Mouse (Mus musculus) gastrocnemius, postnatal 10 days (tissue): Measurements from ENCODE around the gene Vax1. TPM values are rescaled to one million over a fixed set of nuclear protein-coding genes. Genes with fewer than 3 reads are reported as not detected.

ENCODE experiments used
- DNase-seq: peaks from one replicate; pipeline ENCODE4 v3.0.0; 2021; ENCODE audit warnings: mixed read lengths
- long read RNA-seq, 2 experiments: library from polyadenylated mRNA; stranded (forward); transcript quantifications; one replicate each; pipeline ENCODE4 v2.0.0; 2021
- total RNA-seq, 2 experiments: library from RNA; stranded (reverse); gene quantifications; 2 replicates each; pipeline ENCODE4 v1.2.3; 2021

Gene Vax1
- not detected for total RNA-seq
- long read RNA-seq, experiment 1 = 0 reads
- long read RNA-seq, experiment 2 = 0 reads

DNA sequence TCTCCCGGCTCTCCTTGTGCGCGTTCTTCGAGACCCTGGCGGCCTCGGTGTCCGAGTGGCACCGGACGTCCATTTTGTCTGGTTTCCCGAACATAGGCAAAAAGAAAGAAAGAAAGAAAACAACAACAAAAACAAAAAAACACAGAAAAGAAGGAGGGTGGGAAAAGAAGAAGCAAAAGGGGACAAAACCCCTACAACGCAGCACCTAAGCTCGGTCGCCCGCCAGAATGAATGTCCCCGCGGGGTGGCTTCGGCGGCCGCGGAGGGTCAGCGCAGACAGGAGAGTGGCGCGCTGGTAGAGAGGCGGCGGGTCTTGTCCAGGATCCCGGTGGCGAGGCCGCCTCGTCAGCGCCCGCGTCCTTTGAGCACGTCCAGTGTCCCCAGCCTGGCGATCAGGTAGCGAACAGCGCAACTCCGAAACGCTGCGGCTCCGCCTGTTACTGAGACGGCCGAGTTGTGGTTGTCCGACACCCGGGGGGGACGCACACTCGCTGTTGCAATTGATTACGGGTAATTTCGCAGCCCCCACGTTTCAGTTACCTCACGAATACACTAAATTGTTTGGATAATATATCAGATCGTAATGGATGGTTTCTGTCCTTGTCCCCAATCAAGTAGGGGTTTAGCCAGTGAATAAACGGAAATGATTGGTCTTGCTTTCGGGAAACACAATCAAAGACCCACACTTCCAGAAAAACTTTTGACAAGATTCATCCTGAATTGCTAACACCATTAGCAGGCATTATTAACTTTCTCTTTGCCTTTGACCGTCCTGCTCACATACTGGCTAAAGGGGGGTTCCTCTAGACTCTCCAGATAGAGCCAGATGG lies at the start of gene Vax1:
Vax1 (minus strand) TSS at position 121 of the 830 bp plus-strand sequence.
- DNase-seq = no peak

DNA sequence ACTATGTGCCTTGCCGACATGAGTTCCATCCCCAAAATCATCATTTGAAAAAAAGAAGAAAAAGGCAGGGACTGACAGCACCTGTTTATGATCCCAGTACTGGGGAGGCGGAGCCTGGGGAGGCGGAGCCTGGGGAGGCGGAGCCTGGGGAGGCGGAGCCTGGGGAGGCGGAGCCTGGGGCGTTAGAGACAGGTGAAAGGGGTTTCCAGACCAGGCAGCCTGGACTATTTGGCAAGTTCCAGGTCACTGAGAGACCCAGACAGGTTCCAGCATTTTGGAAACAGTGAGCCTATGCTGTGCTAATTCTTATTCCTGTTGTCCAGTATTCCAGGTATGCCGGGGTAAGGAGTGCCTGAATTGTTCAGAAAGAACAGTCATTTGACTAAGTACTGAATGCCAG lies 49.1 kb upstream of the Vax1 start, which contains the start of gene Kcnk18:
Kcnk18 (plus strand) TSS at position 224 of the 400 bp plus-strand sequence.
- no peak for DNase-seq

DNA sequence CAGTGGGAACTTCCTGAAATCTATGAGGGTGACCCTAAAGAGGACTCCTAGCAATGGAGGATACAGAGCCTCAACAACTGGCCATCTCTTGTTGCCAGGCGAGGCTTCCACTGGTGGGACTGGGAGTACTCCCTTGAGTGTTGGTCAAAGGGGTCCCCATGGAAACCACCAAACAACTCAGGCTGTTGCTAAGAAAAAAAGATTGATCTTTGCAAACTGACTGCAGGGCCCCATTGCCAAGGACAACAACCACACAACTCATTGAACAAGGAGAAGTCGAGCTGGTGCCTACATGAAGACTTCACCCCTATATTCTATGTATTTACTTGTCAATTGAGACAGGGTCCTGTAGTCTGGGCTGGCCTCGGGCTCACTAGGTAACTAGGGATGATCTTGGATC lies 47.0 kb upstream of the Vax1 start:
- no peak for DNase-seq

DNA sequence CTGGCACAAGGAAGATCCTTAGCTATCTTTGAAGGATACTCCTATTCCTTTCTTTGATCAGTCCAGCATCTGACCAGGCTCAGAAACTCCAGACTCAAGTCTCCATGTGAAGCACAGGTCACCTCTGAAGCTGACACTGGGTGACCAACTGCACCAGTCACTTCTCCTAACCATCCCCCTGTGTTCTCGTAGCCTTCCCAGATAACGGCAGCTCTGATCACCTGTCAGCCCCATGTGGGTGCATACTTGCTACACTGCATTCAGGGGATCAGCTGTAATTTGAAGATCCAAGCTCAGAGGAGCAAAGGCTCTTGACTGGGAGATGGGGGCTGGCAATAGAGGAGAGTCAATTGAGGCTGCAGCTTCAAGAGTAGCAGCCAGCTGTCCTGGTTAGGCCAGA lies 39.1 kb upstream of the Vax1 start:
- DNase-seq = no peak

DNA sequence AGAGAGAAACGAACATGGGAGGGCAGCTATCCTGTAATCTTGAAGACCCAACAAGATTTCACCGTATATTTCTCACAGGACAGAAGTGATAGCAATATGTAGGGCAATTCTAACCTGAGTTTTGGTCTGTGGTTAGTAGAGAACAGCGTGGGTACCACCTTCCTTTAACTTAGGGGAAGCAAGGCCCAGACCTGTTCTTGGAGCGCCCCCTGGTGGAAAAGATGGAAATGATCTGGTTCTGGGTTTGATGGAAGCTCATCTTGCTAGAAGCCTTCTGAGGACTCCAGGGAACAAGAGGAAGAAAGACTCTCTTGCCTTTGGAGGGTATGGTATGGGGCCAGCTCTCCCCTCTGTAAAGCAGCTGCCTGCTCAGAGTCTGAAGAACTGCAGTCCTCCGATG lies 38.6 kb upstream of the Vax1 start:
- peak; percentile 66 for DNase-seq

DNA sequence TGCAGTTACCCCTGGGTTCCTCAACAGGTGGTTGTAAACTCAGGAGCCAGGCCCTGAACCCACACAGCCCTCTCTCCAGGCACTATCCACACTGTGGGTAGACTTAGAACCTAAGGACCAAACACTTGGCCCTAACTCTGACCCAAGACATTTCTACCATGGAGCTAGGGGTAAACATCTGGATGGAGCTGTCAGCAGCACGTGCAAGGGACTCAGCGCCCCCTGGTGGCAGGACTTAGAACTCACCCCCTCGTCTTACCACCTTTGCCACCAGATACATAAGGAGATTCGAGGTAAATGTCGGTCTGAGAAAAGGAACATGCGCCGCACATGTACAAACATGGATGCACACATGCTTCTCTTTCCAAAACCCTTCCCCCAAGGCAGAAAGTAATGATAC lies 28.3 kb upstream of the Vax1 start:
- peak; percentile 74 for DNase-seq

DNA sequence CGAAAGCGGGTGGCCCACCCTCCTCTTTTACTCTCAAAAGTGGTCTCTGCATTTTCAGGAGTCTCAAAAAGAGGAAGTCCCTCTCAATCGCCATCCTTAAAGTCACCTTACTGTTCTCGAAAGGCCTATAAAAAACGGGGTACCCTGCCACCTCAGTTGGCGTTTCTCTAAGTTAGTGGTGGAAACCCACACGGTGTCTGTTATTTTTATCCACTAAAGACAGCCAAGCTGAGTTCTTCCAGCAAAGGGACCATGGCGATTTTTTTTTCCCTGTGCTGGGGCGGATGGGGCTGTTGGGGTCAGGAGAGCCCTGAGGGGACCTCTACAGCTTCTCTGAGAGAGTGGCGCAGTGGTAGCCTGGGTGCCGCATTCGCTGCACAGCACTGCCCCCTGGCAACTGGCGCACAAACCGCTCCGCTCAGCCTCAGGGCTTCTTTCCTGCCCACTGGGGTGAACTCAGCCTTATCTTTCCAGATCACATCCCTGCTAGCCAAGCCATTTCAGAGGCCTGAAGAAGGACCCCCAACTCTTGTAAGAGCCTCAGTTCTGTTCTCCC lies 26.3 kb upstream of the Vax1 start:
- peak; percentile 46 for DNase-seq

DNA sequence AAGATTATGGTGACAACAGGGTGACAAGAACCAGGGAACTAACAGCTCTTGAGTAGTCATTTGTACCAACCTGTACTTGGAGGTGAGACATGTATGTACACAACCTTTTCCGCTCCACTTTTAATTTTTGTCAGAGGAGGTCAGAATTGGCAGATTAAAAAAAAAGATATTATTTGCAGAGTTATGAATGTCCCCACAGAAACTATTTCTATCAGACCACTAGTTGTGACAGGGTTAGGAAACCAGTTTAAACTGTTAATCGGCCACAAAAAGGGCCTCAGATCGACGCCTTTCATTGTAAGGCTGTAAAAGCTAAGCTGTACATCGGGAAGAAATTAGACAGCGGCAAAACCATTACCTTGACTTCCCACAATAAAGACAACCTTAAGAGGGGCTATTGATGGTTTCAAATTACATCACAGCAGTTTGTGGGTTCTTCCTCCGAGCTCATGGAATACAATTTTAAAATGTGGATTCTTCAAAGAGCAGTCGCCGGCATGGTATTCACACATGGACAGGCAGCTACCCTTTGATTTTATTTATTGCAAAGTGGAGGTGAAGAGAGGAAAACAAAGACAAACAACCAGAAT lies 25.4 kb upstream of the Vax1 start:
- no peak for DNase-seq

DNA sequence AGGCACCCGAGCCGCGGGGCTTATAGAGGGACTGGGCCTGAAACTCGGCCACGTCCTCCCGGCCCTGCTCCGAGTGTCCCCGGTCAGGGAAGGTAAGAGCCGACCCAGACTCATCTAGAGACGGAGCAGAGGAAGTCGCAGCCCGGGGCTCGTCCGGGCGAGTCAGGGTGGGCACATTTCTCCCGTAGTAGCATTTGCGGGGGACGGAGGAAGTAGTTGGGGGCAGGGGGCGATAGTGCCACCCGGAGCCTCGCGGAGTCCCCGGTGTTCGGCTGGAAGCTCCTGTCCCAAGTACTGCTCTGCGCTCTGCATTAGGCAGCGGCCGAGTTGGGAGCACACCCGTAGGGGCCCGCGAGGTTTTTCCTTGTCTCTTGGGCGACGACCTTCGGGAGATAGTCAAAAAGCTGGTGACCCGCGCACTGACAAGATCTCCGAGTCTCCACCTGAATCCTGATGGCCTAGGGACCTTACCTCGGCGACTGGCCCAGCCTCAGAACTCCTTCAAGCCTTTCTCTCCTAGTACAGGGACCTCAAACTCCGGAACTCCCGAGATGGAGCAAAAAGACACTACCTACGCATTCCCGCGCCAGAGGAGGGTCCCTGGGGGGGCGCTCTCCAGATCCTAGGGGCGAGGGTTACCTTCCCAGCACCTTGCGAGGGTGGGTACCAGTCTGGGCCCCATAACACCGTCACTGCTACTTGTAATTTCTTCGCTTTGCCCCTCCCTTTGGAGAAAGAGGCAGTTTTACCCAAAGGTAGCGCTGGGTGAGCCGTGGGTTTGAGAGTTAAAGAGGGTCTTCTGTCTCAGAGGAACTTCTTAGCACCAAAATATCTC lies 24.3 kb upstream of the Vax1 start:
- peak; percentile 8 for DNase-seq

DNA sequence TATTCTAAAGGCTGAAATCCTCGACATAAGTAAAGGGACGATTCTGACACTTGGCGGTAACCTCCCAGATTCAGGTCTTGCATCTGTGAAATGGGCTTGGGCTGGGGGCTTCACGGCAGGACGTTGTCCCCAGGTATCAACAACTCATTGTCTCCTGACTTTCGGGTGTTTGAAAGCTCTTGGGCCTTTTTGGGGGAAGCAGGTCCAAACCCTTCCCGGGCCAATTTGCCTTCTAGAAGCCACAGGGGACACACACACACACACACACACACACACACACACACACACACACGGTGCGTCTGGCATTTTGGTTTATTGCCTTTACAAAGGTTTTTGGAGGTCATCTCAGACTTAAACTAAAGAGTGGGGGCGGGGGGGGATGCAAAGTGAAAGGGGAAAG lies 23.6 kb upstream of the Vax1 start:
- no peak for DNase-seq

DNA sequence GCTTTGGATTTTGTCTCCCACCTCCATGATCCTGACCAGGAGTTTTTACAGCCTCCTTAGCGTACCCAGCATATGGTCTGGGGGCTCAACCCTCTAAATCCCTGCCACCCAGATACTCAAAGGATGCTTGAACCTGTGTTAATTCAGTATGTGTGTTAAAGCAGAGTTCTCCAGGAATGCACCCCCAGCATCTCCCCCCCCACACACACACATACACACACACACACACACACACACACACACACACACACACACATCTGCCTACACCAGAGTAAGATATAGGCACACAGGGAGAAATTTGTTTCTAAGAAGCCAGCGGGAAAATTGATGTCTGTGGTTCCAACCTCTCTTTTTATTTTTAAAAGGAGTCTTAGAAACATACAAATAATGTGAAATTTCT lies 22.6 kb upstream of the Vax1 start:
- DNase-seq = no peak

DNA sequence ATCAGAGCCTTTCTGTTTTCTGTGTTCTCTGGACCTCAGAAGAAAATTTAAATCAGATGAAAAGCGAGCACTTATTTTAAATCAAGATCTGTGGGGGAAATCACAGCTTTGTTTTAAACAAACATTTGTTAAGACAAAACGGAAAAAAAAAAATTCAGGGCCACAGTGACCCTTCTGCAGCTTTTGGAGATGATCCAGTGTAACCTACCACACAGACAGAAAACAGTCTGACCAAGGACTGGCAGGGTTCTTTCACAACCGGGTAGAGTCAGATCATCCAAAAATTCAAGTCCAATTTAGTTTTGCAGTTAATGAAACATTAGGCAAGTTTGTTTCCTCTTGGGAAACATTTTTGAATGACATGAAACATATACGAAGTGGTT lies 21.3 kb upstream of the Vax1 start:
- no peak for DNase-seq

DNA sequence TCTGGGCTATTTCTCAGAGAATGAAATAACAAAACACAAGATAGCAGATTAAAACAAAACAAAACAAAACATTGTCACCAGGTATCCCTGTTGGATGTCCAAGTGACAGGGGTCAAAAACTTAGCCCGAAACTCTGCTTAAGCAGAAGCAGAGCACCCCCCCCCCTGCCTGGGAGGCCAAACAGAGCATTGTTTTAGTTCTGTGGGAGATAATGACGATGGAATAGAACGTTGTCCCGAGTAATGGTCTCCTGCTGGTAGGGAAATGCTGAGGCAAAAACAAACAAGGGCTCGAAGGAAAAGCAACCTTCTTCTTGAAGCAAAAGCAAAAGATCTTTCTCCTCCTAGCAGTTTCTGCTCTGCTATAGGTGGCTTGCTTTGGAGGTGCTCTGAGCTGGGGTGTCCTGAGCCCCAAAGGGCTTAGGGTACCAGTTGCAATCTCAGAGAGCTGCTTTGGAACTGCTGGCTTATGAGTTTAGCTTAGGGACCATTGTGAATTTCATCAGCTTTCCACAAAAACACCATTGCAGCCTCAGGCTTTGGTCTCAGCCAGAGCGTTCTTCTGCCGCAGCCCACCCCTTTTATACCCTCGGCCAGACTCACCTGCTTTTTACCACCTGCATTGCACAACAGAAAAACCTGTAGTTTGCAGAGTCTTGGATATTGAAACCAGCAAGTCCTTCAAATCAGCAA lies 20.7 kb upstream of the Vax1 start:
- DNase-seq = no peak

DNA sequence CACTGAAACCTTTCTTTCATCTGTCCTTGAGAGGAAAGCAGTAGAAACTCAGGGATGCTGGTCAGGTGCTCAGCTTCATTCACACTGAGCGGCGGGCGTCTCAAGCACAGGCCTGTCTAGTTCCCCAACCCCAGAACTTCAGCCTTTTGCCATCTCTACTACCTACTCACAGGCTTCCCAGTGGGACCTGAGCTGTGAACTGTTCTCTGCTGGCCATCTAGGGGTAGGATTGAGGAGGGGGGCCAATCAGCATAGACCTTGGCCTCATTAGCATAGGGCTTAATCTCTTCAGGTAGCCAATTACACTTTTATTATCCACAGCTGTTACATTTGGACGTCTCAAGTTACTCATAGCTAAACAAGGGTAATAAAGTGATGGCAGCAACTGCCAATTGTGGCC lies 19.1 kb upstream of the Vax1 start:
- DNase-seq = no peak

DNA sequence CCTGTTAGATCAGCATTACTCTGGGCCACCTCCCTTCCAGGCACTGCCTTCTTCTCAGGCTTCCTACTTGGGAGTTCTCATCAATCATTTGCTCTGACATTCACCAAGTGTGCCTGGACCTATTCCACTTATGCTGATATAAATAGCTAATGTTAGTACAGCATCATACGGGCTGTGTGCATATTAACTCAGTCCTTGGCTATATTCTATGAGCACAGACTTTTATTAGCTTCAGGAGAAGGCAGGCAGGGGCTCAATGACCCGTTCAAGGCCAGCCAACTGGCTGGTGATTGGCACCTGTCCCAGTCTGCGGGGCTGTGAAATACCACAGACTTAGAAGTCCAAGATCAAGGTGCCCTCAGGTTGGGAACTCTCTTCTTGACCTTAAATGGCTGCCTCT lies 14.1 kb upstream of the Vax1 start:
- no peak for DNase-seq

DNA sequence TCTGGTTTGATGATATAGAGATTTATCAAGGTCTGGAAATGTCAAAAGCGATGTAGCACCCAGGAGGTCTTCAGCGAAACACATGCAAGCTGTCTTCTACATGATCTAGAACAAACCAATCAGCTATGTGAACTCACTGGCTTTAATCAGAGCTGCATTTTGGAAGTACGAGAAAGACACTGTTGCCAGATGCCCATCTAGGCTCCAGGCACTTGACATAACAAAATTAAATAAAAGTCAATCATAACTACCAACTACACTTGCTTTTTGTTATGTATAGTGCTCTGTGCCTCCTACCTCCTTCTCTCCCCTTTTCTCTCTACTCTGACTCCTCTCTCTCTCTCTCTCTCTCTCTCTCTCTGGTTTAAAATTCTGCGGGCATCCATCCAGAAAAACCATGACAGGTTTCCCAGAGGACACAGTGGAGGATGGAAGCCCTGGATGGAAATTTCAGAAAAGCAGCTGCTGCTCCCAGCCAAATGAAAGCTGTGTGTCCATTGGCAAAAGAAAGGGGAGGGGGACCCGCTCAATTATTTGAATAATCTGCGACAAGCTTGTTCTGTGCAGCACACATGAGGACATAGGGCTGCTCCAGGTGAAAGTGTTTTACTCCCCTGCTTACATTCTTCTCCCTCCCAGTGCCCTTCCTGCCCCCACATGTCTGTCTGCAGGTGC lies 3.6 kb upstream of the Vax1 start:
- no peak for DNase-seq

DNA sequence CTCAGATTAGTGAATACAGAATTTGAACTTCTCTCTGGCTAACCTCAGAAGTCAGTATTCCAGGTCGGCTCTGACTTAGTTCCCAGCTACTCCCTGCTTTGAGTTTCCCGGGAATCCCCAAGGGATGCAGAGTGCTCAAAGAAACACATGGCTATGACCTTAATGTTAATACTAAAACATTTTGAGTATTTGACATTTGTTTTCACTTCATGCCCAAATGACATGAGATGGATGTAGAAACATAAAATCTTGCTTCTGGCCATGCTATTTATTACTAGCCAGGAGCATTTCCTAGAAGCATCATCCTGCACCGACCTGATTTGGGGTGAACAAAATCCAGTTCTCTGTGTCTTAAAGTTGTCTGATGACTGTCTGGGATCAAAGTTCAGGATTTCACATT lies 2.9 kb upstream of the Vax1 start:
- DNase-seq = no peak

DNA sequence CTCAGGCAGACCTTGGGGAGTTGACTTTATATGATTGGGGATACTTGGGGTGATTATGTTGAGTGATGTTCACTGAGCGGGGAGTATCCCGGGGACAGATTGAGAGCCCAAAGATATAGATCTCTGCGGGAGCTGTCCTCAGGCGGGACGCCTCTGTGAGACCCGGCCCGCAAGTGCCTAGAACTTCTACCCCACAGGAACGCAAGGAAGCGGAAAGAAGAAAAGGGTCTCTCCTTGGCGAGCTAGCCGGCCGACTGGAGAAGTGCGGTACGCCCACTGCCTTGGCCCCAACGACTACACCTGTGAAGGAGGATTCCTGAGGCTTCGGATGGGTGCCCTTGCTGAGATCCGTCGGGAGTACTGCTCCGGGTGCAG lies 2.0 kb upstream of the Vax1 start:
- no peak for DNase-seq

DNA sequence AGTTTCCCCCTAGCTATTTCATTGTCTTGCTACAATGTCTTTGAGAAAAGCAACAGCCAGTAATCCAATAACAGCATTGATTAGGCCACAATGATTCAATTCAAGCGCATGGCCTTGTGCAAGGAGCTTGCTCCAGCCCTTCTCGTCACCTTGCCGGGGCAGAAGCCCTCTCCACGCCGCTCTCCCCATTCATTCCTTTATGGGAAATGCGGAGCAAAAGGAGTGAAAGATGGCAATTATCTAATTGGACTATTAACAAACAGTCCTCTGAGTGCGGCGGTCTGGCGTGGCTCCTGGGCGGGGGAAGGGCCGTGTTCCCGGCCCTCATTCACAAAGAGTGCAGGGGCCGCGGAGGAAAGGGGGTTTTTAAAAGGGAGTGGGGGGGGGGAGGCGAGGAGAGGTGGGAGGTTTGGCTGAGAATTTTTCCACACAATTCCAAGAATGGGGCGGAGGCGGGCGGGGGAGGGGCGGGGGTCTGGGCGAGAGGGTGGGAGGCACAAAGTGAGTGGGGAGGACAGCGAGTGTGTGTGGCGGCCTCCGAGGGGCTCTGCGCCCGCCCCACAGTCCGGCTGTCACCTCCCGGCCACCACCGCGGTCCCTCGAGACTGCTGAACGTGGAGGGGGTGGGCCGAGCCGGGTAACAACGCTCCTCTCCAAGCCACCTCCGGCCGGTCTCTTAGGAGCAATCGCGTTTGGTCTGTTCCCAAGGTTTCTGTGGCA lies 1.5 kb upstream of the Vax1 start:
- DNase-seq = no peak

DNA sequence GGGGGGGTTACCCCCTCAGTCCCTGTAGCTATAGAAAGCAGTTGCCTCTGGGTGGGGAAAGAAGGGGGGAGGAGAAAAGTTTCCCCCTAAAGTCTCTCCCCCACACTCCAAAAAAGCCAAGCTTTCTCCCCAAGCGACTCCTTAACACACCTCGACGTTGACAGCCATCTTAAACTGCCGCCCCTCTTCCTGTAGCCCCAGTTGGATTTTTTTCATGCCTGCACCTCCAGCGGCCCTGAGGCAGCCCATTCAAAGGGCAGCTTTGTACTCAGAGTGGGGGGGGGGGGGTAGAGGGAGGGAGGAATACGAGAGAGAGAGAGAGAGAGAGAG lies 875 bp upstream of the Vax1 start:
- no peak for DNase-seq
